Mouse (Mus musculus): Measurements from ENCODE around the gene Alox12.

Alox12 gene

GRCm38 (mm10) chr11:70193354-70194285 lies 61.5 kb downstream of the Alox12 start:
- DNase-seq (ENCODE audit: low read depth, low spot score), result no peak

- no peak for DNase-seq (ENCODE audit: low read depth, low spot score)
These were observed 63.0 kb downstream of the Alox12 start for GRCm38 (mm10) chr11:70192157-70192556.

Measured in A20 (cell line).